Mouse (Mus musculus): ENCODE measurements at regions not wholly inside any gene's neighbourhood (a gene's known extent, or its start where the extent isn't known, plus 50 kb on each side); places are given as distances from the start of the nearest gene placed in this dataset.

- DNase-seq (ENCODE audit: extremely low read depth) = no peak
- Histone ChIP-seq H3K36me3 (replicated peaks in 1 of 2; ENCODE audit: control insufficient read depth in 1 of 2, insufficient read depth in 1 of 2, low read length in 1 of 2) (no peaks in the 10 kb centered on the region), H3K79me2 (replicated peaks; ENCODE audit: control insufficient read depth, extremely low read depth, insufficient read depth, poor library complexity, severe bottlenecking) (no peaks in the 10 kb centered on the region), H3K9ac (ENCODE audit: insufficient read depth, low read depth) (no peak overlapping the region), H3K4me3 (replicated peaks in 1 of 3; ENCODE audit: low read depth in 2 of 3, low read length in 2 of 3, poor library complexity in 1 of 3) (no peak overlapping the region), H3K9me3 (replicated peaks; ENCODE audit: low read length) (peaks cover 26% of the 10 kb centered on the region), H3K27ac (ENCODE audit: insufficient read depth, low read depth) (no peak overlapping the region), H3K4me2 (ENCODE audit: insufficient read depth, low read depth, poor library complexity, severe bottlenecking) (no peak overlapping the region), H3K27me3 (replicated peaks) (no peaks in the 10 kb centered on the region), H3K4me1 (ENCODE audit: control insufficient read depth in 1 of 2, insufficient read depth in 2 of 2) (no peaks in the 10 kb centered on the region)
- dilution Hi-C loops (cut with MboI; ENCODE audit: extremely low pct_ligation_motif_present, extremely low pct_unique_long_range_greater_than_20kb, low sequenced_read_pairs) (no loop called here), in situ Hi-C loops (cut with MboI; ENCODE audit: low pct_ligation_motif_present, low pct_unique_long_range_greater_than_20kb, low sequenced_read_pairs) (no loop called here)
- no peak for TF ChIP-seq RCOR1 (conservative IDR thresholded peaks at IDR 0.05; ENCODE audit: low read depth, low read length)
Measured at GRCm38 (mm10) chr15:72334497-72334896, 1499.9 kb upstream of the Gm6569 start.

GRCm38 (mm10) chr15:72339629-72340028, 1494.7 kb upstream of the Gm6569 start:
- H3K79me2 ChIP-seq (replicated peaks; ENCODE audit: control insufficient read depth, extremely low read depth, insufficient read depth, poor library complexity, severe bottlenecking) = no peaks in the 10 kb centered on the region
- H3K4me3 ChIP-seq (replicated peaks in 1 of 3; ENCODE audit: low read depth in 2 of 3, low read length in 2 of 3, poor library complexity in 1 of 3) = no peak overlapping the region
- peaks cover 26% of the 10 kb centered on the region for H3K9me3 ChIP-seq (replicated peaks; ENCODE audit: low read length)
- H3K9ac ChIP-seq (ENCODE audit: insufficient read depth, low read depth) = no peak overlapping the region
- no peak overlapping the region for H3K27ac ChIP-seq (ENCODE audit: insufficient read depth, low read depth)
- no peak for DNase-seq (ENCODE audit: extremely low read depth)
- TF ChIP-seq USF2 (conservative IDR thresholded peaks at IDR 0.05; ENCODE audit: low read depth, low read length) (no peak), MXI1 (IDR thresholded peaks at IDR 0.05; ENCODE audit: low read depth, low read length) (no peak), MYC (IDR thresholded peaks at IDR 0.05; ENCODE audit: low read depth, low read length) (no peak), GABPA (IDR thresholded peaks at IDR 0.05; ENCODE audit: insufficient replicate concordance, low read depth, low read length) (no peak), ZKSCAN1 (IDR thresholded peaks at IDR 0.05; ENCODE audit: borderline replicate concordance, low read depth, low read length) (no peak)
- H3K4me2 ChIP-seq (ENCODE audit: insufficient read depth, low read depth, poor library complexity, severe bottlenecking) = no peak overlapping the region
- no peaks in the 10 kb centered on the region for H3K36me3 ChIP-seq (replicated peaks in 1 of 2; ENCODE audit: control insufficient read depth in 1 of 2, insufficient read depth in 1 of 2, low read length in 1 of 2)
- H3K27me3 ChIP-seq (replicated peaks) = no peaks in the 10 kb centered on the region
- H3K4me1 ChIP-seq (ENCODE audit: control insufficient read depth in 1 of 2, insufficient read depth in 2 of 2) = no peaks in the 10 kb centered on the region
- dilution Hi-C loops (cut with MboI; ENCODE audit: extremely low pct_ligation_motif_present, extremely low pct_unique_long_range_greater_than_20kb, low sequenced_read_pairs) (no loop called here), in situ Hi-C loops (cut with MboI; ENCODE audit: low pct_ligation_motif_present, low pct_unique_long_range_greater_than_20kb, low sequenced_read_pairs) (no loop called here)

DNA sequence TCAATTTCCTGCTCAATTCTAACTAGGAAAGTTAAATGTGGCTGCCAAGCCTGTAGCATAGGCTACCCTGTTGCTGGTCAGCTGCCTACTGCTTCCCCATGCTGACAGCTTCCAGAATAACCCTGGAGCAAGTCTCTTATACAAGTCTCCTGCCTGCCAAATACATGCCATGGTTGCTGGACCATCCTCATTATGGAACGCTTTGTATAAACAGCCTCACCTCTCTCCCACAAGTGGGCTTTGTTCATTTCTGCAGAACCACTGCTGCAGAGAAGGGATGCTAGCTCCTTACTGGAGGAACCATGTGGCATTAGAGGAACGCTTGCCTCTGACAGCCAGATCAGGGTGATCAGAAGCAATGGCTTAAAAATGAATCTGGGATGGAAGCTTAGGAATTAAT, 1492.4 kb upstream of the Gm6569 start:
- H3K9ac ChIP-seq (ENCODE audit: insufficient read depth, low read depth) = no peak overlapping the region
- no peaks in the 10 kb centered on the region for H3K4me1 ChIP-seq (ENCODE audit: control insufficient read depth in 1 of 2, insufficient read depth in 2 of 2)
- in situ Hi-C loops (cut with MboI; ENCODE audit: low pct_ligation_motif_present, low pct_unique_long_range_greater_than_20kb, low sequenced_read_pairs) (no loop called here), dilution Hi-C loops (cut with MboI; ENCODE audit: extremely low pct_ligation_motif_present, extremely low pct_unique_long_range_greater_than_20kb, low sequenced_read_pairs) (no loop called here)
- no peak overlapping the region for H3K4me2 ChIP-seq (ENCODE audit: insufficient read depth, low read depth, poor library complexity, severe bottlenecking)
- TF ChIP-seq PAX5 (IDR thresholded peaks at IDR 0.05; ENCODE audit: low read length) (no peak), USF2 (conservative IDR thresholded peaks at IDR 0.05; ENCODE audit: low read depth, low read length) (no peak), POLR2AphosphoS2 (IDR thresholded peaks at IDR 0.05; ENCODE audit: low read depth, low read length) (no peak), POLR2A (IDR thresholded peaks at IDR 0.05; ENCODE audit: low read depth, low read length) (no peak), RAD21 (IDR thresholded peaks at IDR 0.05; ENCODE audit: low read depth, low read length) (no peak)
- DNase-seq (ENCODE audit: extremely low read depth) = no peak
- H3K36me3 ChIP-seq (replicated peaks in 1 of 2; ENCODE audit: control insufficient read depth in 1 of 2, insufficient read depth in 1 of 2, low read length in 1 of 2) = no peaks in the 10 kb centered on the region
- H3K4me3 ChIP-seq (replicated peaks in 1 of 3; ENCODE audit: low read depth in 2 of 3, low read length in 2 of 3, poor library complexity in 1 of 3) = no peak overlapping the region
- no peak overlapping the region for H3K27ac ChIP-seq (ENCODE audit: insufficient read depth, low read depth)
- peaks cover 17% of the 10 kb centered on the region for H3K9me3 ChIP-seq (replicated peaks; ENCODE audit: low read length)
- no peaks in the 10 kb centered on the region for H3K27me3 ChIP-seq (replicated peaks)
- H3K79me2 ChIP-seq (replicated peaks; ENCODE audit: control insufficient read depth, extremely low read depth, insufficient read depth, poor library complexity, severe bottlenecking) = no peaks in the 10 kb centered on the region
